Mouse (Mus musculus) right cerebral cortex, postnatal 4 days (tissue): ENCODE measurements around the gene Zzef1.
A peak's percentile ranks its signal among the peaks of the same experiment; 100 is the strongest.
"Not testable (repeated sequence)": the region's sequence is repeated elsewhere in the genome, so short reads cannot be mapped to it uniquely, and the experiment has no call there.

Experiments
- DNase-seq: peaks from one replicate; pipeline ENCODE4 v3.0.0-alpha.2; 2022

Zzef1 gene

DNA sequence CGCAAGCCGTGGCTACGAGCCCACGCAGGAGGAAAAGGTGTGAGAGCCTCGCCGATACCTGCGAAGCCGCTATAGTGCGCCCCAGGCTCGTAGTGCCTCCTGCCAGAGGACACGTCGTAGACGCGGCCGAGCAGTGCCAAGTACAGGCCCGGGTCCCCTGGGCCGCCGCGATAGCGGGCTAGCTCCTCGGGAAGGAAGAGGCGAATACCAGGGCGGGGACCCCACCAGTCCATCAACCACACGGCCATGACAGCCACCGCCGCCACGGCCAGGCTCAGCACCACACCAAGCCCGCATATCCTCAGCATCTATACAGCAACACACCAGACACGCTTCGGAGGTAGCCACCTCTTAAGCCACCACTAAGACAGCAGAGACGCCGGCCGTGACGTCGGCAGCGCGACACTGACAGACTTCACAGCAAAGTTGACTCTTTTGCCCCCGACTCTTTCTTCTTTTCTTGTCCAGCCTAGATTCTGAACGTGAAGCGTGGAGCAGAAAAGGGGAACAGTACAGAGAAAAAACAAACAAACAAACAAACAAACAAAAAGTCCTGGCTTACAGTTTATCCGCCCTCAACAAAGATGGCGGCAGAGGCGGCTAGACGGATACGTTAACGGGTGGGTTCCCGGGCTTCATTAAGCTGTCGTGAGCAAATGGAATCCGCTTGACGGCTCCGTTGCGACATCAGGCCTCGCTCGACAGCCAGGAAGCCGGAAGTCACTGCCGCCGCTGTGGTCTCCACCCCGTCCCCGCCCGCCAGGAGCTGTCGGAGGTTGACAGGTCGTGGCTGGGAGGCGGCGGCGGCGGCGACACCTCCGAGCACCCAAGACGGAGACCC lies at the start of gene Zzef1, which contains the start of gene Cyb5d2:
Zzef1 (plus strand) TSS at position 772 of the 841 bp plus-strand sequence.
Cyb5d2 (minus strand) TSS at position 688 of the 841 bp plus-strand sequence.
- peak; percentile 87 for DNase-seq

GRCm38 (mm10) chr11:72751956-72752355 lies 44.1 kb upstream of the Zzef1 start:
- no peak for DNase-seq

DNA sequence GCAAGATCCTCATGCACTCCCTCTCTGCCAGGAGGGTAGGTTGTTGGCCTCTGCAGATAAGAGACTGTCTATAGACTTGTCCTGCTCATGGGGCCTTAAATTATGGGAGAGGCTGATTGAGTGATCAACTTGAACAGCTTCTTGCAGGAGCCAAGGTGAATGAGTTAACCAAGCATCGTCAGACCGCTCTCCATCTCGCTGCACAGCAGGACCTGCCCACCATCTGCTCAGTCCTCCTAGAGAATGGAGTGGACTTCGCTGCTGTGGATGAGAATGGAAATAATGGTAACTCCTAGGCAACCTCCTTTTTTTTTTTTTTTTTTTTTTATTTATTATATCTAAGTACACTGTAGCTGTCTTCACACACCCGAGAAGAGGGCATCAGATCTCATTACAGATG lies 37.7 kb upstream of the Zzef1 start:
- no peak for DNase-seq

DNA sequence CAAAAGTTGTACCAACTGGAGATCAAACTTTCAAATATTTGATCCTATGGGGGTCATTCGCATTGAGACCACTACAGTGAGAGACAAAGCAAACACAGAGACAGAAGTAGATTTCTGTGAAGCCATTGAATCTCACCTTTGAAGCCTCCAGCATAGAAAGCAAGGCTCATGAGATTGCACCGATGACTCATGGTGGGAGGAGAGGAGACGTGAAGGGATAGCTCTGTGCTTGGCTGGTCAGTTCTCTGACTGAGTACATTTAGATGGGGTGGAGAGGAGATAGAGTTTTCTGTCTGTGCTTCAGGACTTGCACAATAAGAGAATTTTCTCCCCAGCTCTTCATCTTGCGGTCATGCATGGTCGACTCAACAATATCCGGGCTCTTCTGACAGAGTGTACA lies 36.4 kb upstream of the Zzef1 start:
- no peak for DNase-seq

DNA sequence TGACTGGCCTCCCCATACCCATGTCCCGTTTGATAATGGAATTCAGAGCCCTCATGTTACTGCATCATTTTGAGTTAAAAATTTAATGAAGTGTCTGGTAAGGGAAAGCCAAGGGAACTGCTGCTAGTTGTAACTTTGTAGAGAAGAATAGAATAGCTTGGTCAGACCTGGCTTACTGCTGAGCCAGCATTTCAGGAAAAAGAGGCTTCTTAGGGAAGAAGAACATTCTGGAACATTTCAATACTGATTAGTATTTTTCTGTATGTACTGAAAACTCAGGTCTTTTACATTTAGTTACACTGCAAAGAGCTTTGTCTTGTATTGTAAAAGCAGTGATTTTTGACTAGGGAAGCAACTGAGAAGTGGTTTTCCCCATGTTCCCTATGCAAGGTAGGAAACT lies 35.2 kb upstream of the Zzef1 start:
- no peak for DNase-seq

DNA sequence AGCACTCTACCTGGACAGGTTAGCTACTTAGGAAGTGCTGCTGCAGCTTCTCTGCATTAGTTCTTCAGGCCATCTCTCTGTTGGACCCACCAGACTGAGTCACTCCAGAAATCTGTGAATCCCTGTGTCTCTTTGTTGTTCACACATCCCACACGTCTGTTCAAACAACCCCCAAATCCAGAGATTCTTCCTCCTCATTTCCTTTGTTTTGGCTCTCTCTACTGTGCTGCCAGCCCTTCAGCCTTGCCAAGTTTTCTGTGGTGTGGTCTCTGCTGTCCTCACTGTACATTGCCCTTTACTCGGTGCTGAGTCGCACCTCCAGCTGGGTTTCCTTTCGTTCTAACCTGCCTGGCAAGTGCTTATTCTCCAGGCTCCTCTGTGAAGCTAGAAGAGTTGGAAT lies 31.8 kb upstream of the Zzef1 start:
- DNase-seq: no peak

- no peak for DNase-seq
Measured at GRCm38 (mm10) chr11:72767716-72768115, 28.3 kb upstream of the Zzef1 start.

DNA sequence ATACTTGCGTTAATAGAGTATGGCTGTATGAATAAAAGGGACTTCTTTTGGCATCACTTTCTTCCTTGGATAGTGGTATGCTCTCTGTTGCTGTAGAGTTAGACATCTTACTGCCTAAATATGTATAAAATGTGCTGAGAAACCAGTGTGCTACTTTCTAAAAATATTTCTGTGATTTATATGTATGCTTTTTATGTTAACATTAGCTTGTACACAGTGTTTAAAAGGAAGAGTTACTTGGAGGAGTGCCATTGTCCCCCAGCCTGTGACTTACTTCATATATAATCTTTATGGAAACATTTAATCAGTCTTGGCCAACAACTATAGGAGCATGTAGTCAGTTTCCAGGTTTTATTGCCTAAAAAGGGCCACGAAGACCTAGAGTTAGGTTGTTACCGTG lies 27.0 kb upstream of the Zzef1 start:
- DNase-seq: no peak

- DNase-seq: peak; percentile 16
Measured at GRCm38 (mm10) chr11:72770324-72770723, 25.7 kb upstream of the Zzef1 start.

DNA sequence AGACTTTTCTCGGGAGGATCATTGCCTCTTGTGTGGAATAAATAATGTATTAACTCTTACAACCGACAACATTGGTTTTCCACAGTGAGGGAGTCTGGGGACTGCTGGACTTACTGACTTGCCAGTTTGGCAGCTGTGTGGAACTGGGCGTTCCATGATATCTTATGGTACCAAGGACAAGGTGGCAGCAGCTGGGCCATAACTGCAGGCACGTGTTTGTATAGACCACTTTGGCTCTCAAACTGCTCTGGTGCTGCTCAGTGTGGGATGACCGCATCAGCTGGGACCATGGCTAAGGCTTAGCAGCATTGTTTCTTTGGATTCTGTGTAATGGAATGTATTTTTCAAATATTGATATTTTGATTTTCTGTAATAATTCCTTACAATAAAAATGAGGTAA lies 25.2 kb upstream of the Zzef1 start:
- no peak for DNase-seq

DNA sequence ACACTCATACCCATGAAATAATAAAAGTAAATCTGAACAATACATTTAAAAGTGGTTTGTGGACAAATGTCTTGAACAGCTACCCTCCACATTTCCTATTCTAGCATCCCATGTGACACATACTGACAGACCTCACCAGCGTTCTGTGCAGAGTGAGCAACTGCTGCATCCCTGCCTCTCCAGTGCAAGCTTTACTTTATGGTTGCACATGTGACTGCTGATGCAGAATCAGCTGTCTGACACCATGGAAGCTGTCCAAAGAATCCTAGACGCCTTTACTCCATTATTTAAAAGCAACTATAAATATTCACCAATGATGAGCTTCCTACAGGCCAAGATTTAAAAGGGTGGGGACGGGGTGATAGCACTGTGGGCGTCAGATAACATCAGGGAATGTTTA lies 24.6 kb upstream of the Zzef1 start:
- DNase-seq: no peak

GRCm38 (mm10) chr11:72772611-72773010 lies 23.4 kb upstream of the Zzef1 start:
- DNase-seq: not testable (repeated sequence)

DNA sequence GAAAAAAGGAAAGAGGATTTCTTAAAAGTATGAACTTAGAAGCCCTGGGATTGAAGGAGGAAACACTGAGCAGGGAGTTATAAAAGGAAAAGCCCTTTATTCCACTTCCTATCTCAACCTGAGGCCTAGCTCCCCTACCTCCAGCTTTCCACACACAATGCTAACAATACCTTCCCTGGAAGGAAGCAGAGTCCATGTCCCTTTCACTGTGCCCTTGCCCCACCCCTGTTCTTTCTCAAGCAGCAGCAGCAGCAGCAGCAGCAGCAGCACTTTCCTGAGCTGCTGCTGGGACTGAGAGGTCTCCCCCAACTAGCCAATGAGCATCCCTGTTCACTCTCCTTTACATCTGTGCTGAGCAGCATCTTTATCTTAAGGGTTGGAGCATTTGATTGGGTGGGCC lies 17.1 kb upstream of the Zzef1 start:
- DNase-seq: no peak

- no peak for DNase-seq
Measured at GRCm38 (mm10) chr11:72782103-72782502, 13.9 kb upstream of the Zzef1 start.

DNA sequence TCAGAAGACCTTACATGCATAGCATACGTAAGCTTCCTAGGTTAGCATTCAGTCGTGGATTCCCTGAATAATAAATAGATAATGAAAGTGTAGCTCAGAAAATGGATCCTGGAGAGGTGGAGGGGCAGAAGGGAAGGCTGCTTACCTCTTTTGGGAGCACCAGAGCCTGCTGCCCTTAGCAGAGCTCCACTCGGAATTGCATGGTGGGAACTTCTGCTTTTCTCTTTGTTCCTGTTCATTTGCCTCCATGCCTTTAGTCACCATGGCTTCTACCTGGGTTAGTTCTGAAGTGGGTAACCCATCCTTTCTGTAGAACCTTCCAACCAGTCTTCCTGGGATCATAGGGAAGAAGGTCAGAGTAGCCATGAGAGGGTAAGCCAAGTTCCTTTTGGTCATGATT lies 13.5 kb upstream of the Zzef1 start:
- no peak for DNase-seq

GRCm38 (mm10) chr11:72792033-72792432 lies 4.0 kb upstream of the Zzef1 start:
- no peak for DNase-seq

GRCm38 (mm10) chr11:72795149-72795454 lies 924 bp upstream of the Zzef1 start:
- no peak for DNase-seq

DNA sequence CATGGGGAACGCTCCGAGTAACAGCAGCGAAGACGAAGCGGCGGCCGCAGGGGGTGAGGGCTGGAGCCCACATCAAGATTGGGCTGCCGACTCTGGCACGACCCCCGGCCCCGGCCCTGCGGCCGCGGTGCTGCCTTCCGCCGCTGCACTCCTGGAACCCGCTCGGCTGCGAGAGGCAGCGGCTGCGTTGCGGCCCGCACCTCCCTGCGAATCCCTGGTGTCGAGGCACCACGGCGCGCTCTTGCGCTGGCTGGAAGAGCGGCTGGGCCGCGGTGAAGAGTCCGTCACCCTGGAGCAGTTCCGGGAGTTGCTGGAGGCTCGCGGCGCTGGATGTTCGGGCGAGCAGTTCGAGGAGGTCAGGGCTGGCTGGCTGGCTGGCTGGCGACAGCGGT lies 266 bp downstream of the Zzef1 start:
- DNase-seq: no peak

DNA sequence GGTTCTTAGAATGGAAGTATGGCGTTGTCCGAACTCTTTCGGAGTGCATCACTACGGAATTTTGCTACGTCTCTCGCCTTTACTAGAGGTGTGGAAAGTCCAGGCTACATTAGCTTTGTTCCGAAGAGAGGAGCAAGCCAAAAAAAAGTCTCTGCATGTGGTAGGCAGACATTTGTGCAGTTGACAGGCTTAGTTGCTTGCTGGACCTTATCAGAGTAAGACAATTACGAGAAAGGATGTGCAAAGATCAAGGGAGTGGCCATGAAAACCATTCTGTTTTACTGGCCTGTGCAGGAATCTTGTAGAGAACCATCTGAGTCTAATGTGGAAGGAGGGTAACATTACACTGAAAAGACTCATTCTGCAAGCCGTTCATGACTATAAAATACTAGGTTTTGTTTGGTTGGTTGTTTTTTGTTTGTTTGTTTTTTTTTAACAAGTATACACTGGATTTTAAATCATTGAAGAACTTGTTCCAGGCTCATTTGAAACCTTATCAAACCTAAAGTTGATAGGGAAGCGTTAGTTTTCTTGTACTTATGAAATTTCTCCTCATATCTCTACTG lies 830 bp downstream of the Zzef1 start:
- no peak for DNase-seq

- no peak for DNase-seq
Measured at GRCm38 (mm10) chr11:72798112-72798511, 2.1 kb downstream of the Zzef1 start.

GRCm38 (mm10) chr11:72801182-72801581 lies 5.2 kb downstream of the Zzef1 start:
- no peak for DNase-seq

- DNase-seq: no peak
Measured at GRCm38 (mm10) chr11:72803038-72803437, 7.0 kb downstream of the Zzef1 start.

DNA sequence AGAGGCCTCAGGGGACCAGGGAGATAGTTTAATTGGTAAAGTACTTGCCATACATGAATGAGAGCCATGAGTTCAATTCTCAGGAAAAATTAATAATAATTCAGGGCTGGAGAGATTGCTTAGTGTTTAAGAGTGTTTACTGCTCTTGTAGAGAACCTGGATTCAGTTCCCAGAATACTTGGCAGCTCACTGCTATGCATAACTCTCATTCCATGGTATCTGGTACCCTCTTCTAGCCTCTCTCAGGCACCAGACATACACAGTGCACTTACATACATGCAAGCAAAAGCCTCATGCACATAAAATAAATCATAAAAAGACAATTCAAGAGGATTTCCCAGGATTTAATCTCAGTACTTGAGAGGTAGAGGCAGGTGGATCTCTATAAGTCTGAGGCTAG lies 8.6 kb downstream of the Zzef1 start:
- no peak for DNase-seq

GRCm38 (mm10) chr11:72805232-72805631 lies 9.2 kb downstream of the Zzef1 start:
- DNase-seq: no peak

DNA sequence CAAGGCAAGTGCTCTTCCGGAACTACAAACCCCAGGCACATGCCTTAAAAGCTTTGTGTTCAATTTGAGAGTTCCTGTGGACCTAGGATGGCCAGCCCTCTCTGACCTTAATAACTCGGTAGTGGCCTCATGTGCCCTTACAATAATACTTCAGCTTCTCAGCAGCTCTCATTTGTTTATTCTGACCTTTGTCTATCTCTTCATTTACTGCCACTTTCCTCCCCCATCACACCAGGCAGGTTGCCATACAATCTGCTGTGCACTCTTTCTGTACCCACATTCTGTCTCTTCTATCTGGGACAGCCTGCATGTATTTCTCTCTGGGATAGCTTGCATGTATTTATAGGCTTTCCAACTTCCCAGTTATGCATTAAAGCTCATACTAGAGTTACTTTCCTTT lies 10.5 kb downstream of the Zzef1 start:
- no peak for DNase-seq
